Mouse (Mus musculus) heart, embryonic 16.5 days (tissue): ENCODE data around the gene Erc2. TPM values are rescaled to one million over a fixed set of nuclear protein-coding genes. Genes with fewer than 3 reads are reported as not detected.

Experiments used
- ATAC-seq: fragments of 200-750 bp; cut with Nextera tagmentation; replicated peaks from 2 replicates; pipeline ENCODE4 v1.8.0; 2017; ENCODE audit warnings: moderate number of reproducible peaks; ENCODE audit not compliant: insufficient read depth, low FRiP score; ENCODE audit errors: extremely low read depth
- H3K27ac ChIP-seq: fragments of 300-500 bp; sonication (generic); 2 replicates; pipeline ENCODE4 v1.5.1; 2014; ENCODE audit warnings: mild to moderate bottlenecking, low read length, control low read depth, moderate library complexity
- H3K27me3 ChIP-seq: fragments of 300-500 bp; sonication (generic); 2 replicates; pipeline ENCODE4 v1.6.1; 2014; ENCODE audit warnings: low read length, mixed read lengths; ENCODE audit not compliant: control insufficient read depth, insufficient read depth
- H3K36me3 ChIP-seq: fragments of 300-500 bp; sonication (generic); 2 replicates; pipeline ENCODE4 v1.6.1; 2014; ENCODE audit not compliant: control insufficient read depth, insufficient read depth
- H3K4me1 ChIP-seq: fragments of 300-500 bp; sonication (generic); 2 replicates; pipeline ENCODE4 v1.6.1; 2014; ENCODE audit warnings: low read length, mixed read lengths; ENCODE audit not compliant: control insufficient read depth, insufficient read depth
- H3K4me2 ChIP-seq: fragments of 300-500 bp; sonication (generic); 2 replicates; pipeline ENCODE4 v1.6.1; 2014; ENCODE audit warnings: low read depth, mild to moderate bottlenecking, control low read depth, low read length
- H3K4me3 ChIP-seq: fragments of 300-500 bp; sonication (generic); 2 replicates; pipeline ENCODE4 v1.5.1; 2014; ENCODE audit warnings: mild to moderate bottlenecking, control low read depth, low read length
- H3K9ac ChIP-seq: fragments of 300-500 bp; sonication (generic); 2 replicates; pipeline ENCODE4 v1.6.1; 2014; ENCODE audit warnings: low read length, control low read depth
- H3K9me3 ChIP-seq: fragments of 300-500 bp; sonication (generic); replicated peaks from 2 replicates; pipeline ENCODE4 v1.6.1; 2016; ENCODE audit warnings: low read length; ENCODE audit not compliant: control insufficient read depth
- WGBS: fragments of 180-500 bp; shearing (Covaris S2); extraction: QIAGEN DNeasy Blood & Tissue Kit; methylation state at CpG from one replicate; pipeline ENCODE4 v1.1.7; 2014; 5-methylcytosine and 5-hydroxymethylcytosine counted together
- polyA plus RNA-seq: library from polyadenylated mRNA; unstranded; fragments of >200 nt; fragmentation: Nextera tagmentation; extraction: Ambion mirVana; gene quantifications from 2 replicates; pipeline ENCODE4 v1.2.1, GENCODE M21; 2015

Erc2 gene
- polyA plus RNA-seq, 1 experiment from 2014 or later, result 1.5 TPM

DNA sequence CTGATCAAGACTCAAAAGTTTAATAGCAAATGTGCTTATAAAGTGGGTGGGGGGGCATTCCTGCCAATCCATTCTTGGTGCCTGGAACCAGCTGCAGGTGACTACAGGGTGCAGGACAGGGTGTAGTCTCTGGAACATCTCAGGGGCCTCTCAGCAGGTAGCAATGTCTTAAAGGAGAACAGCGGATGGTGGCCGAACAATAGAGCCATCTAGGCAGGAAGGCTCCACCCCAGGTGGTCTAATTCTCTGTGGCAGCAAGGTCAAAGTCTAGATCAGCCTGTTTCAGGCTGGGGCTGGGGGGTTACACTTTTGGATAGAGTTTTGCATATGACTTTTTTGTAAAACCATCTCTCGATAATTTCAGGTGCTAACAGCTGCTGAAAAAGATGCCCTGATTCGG is 51.9 kb downstream of the Erc2 start:
- Histone ChIP-seq H3K9ac (no peak overlapping the region), H3K4me2 (no peak overlapping the region), H3K27ac (no peak overlapping the region), H3K4me3 (no peak overlapping the region), H3K27me3 (no peaks in the 10 kb centered on the region), H3K4me1 (no peaks in the 10 kb centered on the region), H3K36me3 (no peaks in the 10 kb centered on the region), H3K9me3 (no peaks in the 10 kb centered on the region)
- 72% methylated on average over 4 of the region's 4 CpGs for WGBS
- ATAC-seq, result no peak

DNA sequence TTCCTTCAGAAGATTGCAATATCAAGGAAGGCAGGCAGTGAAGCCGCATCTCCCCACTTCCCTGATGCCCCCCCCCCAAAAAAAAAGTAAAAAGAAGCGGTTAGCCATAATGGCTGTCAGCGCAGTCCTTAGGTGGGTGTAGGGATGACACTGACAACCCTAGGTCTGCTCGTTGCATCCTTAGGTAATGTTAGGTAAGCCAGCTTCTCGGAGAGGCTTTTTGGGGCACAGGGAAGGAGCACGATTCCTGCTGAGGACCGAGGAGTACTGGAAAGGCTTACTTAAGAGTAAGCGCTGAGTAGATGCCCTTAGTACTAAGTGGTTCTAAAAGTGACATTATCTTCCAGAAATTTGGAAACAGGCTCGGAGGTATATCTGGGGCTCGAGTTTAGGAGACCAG is 52.3 kb downstream of the Erc2 start:
- Histone ChIP-seq H3K27ac (no peak overlapping the region), H3K36me3 (no peaks in the 10 kb centered on the region), H3K4me2 (no peak overlapping the region), H3K9me3 (no peaks in the 10 kb centered on the region), H3K27me3 (no peaks in the 10 kb centered on the region), H3K9ac (no peak overlapping the region), H3K4me3 (no peak overlapping the region), H3K4me1 (no peaks in the 10 kb centered on the region)
- 78% methylated on average over 10 of the region's 10 CpGs for WGBS
- ATAC-seq, result no peak

DNA sequence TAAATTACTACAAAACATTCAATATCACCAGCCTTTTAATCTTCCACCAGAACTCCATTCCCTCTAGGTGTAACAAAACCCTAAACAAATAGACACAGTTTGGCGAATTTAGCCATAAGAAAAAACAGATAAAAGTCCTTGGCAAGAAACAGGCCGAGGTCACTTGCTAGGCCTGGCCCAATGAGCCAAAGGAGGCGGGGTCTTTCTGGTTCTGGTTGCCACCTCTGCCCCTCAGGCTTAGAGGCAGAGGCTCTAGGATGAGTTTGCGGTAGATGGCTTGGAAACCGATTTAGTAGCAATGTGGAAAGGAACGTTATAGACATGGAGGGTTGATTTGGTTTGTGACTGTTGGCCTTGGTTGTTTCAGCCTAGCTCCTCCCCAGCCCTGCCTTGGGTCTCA is 52.8 kb downstream of the Erc2 start:
- no peak overlapping the region for H3K4me2 ChIP-seq
- no peaks in the 10 kb centered on the region for H3K4me1 ChIP-seq
- H3K9me3 ChIP-seq, result no peaks in the 10 kb centered on the region
- H3K9ac ChIP-seq, result no peak overlapping the region
- H3K36me3 ChIP-seq, result no peaks in the 10 kb centered on the region
- no peak overlapping the region for H3K4me3 ChIP-seq
- no peak overlapping the region for H3K27ac ChIP-seq
- ATAC-seq, result no peak
- H3K27me3 ChIP-seq, result no peaks in the 10 kb centered on the region
- WGBS, result 84% methylated on average over 6 of the region's 6 CpGs

DNA sequence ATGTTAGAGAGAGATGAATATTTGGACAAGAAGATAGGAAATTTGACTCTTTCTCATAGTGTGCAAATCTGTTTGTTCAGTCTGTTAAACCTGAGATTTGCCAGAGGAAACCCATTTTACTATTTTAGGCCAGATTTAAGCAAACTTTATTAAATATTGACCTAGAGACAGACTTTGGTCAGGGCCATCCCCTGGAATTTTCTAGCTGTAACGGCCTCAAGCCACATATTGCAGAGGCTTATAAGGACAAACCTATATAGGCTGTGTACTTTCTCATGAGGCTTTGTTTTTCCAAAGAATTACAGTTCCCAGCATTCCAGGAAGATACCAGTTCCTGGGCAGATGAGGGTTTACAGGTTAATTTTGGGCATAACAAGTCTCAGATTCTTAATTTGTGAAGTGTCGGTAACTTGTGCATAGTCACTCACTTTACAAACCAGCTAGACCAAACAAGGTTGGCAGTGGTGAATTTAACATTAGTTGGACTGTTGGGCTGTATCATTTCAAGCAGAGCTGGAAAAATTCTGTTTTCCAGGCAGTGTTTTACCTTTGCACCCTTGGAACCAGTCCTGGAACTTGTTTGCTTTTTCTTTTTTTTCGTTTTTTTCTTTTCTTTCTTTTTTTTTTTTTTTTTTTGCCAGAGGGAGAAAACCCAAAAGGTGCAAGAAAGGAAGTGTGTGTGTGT is 60.3 kb downstream of the Erc2 start:
- no peaks in the 10 kb centered on the region for H3K9me3 ChIP-seq
- WGBS, result 79% methylated on average over 3 of the region's 3 CpGs
- H3K4me2 ChIP-seq, result no peak overlapping the region
- H3K4me3 ChIP-seq, result no peak overlapping the region
- H3K27ac ChIP-seq, result no peak overlapping the region
- no peaks in the 10 kb centered on the region for H3K27me3 ChIP-seq
- ATAC-seq, result no peak
- H3K36me3 ChIP-seq, result no peaks in the 10 kb centered on the region
- no peak overlapping the region for H3K9ac ChIP-seq
- H3K4me1 ChIP-seq, result no peaks in the 10 kb centered on the region

DNA sequence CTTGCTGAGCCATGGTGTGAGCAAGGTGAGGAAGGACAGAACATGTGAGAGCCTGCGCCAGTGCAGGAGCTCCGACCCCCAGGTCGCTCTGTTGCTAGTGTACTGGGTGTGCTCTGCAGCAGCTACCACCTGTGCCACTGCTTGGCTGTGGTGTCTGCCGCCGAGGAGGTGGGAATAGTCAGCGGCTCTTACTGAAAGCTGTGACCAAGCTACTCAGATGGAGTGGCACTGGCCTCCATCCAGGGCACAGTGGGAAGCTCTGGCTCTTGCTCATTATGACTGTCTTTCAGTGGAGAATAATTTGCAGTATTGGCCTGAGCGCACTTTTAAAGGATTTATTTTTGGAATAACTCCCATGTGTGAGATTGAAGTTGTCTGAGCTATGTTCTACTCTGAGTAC is 73.6 kb downstream of the Erc2 start:
- Histone ChIP-seq H3K27me3 (no peaks in the 10 kb centered on the region), H3K36me3 (no peaks in the 10 kb centered on the region), H3K9me3 (no peaks in the 10 kb centered on the region), H3K4me1 (no peaks in the 10 kb centered on the region), H3K27ac (no peak overlapping the region), H3K4me2 (no peak overlapping the region), H3K4me3 (no peak overlapping the region), H3K9ac (no peak overlapping the region)
- 89% methylated on average over 7 of the region's 7 CpGs for WGBS
- ATAC-seq, result no peak

DNA sequence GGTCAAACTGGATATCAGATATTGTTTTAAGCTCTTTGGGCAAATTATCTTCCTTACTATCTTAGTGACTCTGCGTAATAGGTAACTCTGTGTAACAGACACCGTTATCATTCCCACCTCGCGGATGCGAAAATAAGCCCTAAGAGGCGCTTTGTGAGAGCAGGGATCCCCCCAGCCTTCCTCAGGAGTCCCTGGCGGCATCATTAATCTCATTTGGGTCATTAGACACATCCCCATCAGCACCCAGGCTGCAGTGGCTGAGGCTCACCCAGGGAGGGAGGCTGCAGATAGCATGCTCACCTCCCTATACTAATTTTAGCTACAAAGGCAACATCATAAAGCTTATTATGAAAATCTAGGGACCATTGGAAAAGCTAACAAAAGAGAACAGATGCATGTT is 95.1 kb downstream of the Erc2 start:
- Histone ChIP-seq H3K9ac (no peak overlapping the region), H3K4me3 (no peak overlapping the region), H3K4me1 (no peaks in the 10 kb centered on the region), H3K27me3 (no peaks in the 10 kb centered on the region), H3K36me3 (no peaks in the 10 kb centered on the region), H3K27ac (no peak overlapping the region), H3K4me2 (no peak overlapping the region), H3K9me3 (no peaks in the 10 kb centered on the region)
- ATAC-seq, result no peak
- WGBS, result 63% methylated on average over 7 of the region's 7 CpGs

DNA sequence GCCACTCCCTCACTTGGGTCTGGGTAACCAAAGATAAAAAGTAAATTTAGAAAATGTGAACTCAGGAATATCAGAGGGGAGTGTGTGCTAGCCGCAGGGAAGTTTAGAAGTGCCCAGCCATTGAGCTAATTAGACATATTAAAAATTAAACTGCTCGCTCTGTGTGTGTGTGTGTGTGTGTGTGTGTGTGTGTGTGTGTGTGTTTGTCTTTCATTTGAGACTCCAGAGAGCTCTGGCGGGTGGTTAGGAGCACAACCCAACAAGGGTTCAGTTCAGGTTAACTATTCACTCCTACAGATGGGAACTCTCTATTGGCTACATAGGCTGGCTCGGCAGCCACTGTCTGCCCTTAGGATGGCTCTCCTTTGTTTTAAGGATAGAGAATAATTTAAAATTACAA is 97.4 kb downstream of the Erc2 start:
- Histone ChIP-seq H3K4me2 (no peak overlapping the region), H3K27ac (no peak overlapping the region), H3K27me3 (no peaks in the 10 kb centered on the region), H3K9ac (no peak overlapping the region), H3K4me1 (no peaks in the 10 kb centered on the region), H3K36me3 (no peaks in the 10 kb centered on the region), H3K9me3 (no peaks in the 10 kb centered on the region), H3K4me3 (no peak overlapping the region)
- ATAC-seq, result no peak
- 77% methylated on average over 4 of the region's 4 CpGs for WGBS

DNA sequence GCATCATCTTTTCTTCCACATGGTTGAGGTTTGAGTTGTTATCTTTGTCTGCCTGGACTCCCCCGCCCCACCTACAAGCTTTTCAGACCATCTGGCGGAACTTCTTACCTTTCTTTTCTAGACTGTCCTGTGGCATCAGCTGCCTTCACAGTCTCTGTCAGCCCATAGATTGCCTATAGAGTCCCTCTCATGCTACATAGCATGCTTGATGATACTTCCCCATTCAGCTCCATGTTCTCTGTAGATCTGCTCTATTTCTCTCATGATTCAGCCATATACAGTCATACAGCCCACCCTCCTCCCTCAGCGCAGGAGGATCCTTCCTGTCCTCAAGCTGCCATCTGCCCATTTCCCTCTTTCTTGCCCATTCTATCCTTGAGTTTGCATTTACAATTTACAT is 98.7 kb downstream of the Erc2 start:
- H3K4me3 ChIP-seq, result no peak overlapping the region
- WGBS, result 94% methylated on average over 3 of the region's 3 CpGs
- H3K27ac ChIP-seq, result no peak overlapping the region
- no peaks in the 10 kb centered on the region for H3K36me3 ChIP-seq
- no peak overlapping the region for H3K9ac ChIP-seq
- no peak for ATAC-seq
- H3K27me3 ChIP-seq, result no peaks in the 10 kb centered on the region
- H3K9me3 ChIP-seq, result no peaks in the 10 kb centered on the region
- no peaks in the 10 kb centered on the region for H3K4me1 ChIP-seq
- no peak overlapping the region for H3K4me2 ChIP-seq

DNA sequence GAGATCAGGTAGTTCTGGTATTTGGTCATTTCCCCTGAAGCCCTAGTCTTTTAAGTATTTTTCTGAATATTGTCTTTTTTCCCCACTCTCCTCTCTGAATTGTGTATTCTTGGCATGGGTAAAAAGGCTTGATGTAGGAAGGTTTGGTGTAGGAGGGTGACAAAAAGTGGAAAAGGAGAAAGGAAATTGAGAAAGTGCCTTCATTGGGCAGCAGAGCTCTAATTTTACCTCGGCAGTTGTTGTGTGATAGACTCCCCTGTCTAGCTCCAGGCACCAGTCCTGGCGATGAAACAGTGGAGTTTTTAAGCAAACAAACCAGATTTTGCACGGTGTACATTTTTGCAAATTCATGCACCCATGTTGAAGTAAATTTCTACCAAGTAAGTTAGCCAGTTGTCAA is 99.5 kb downstream of the Erc2 start:
- Histone ChIP-seq H3K4me1 (no peaks in the 10 kb centered on the region), H3K27ac (no peak overlapping the region), H3K9me3 (no peaks in the 10 kb centered on the region), H3K4me2 (no peak overlapping the region), H3K27me3 (no peaks in the 10 kb centered on the region), H3K36me3 (no peaks in the 10 kb centered on the region), H3K4me3 (no peak overlapping the region), H3K9ac (no peak overlapping the region)
- WGBS, result 72% methylated on average over 3 of the region's 3 CpGs
- no peak for ATAC-seq
